Mouse (Mus musculus) midbrain, embryonic 15.5 days (tissue): ENCODE measurements around the gene Gpc6. TPM values are rescaled to one million over a fixed set of nuclear protein-coding genes. Genes with fewer than 3 reads are reported as not detected.

ENCODE experiments used
- ATAC-seq: fragments of 200-750 bp; cut with Nextera tagmentation; replicated peaks from 2 replicates; pipeline ENCODE4 v1.8.0; 2017; ENCODE audit warnings: moderate TSS enrichment
- H3K27ac ChIP-seq: fragments of 300-500 bp; sonication (generic); 2 replicates; pipeline ENCODE4 v1.5.1; 2015; ENCODE audit warnings: mild to moderate bottlenecking, inconsistent platforms
- H3K27me3 ChIP-seq: fragments of 300-500 bp; sonication (generic); replicated peaks from 2 replicates; pipeline ENCODE4 v1.6.1; 2015; ENCODE audit warnings: inconsistent platforms
- H3K36me3 ChIP-seq: fragments of 300-500 bp; sonication (generic); replicated peaks from 2 replicates; pipeline ENCODE4 v1.6.1; 2015; ENCODE audit warnings: inconsistent platforms
- H3K4me1 ChIP-seq: fragments of 300-500 bp; sonication (generic); 2 replicates; pipeline ENCODE4 v1.6.1; 2015; ENCODE audit warnings: inconsistent platforms
- H3K4me2 ChIP-seq: fragments of 300-500 bp; sonication (generic); 2 replicates; pipeline ENCODE4 v1.6.1; 2015; ENCODE audit warnings: inconsistent platforms, mild to moderate bottlenecking, moderate library complexity
- H3K4me3 ChIP-seq: fragments of 300-500 bp; sonication (generic); 2 replicates; pipeline ENCODE4 v1.5.1; 2015; ENCODE audit warnings: mild to moderate bottlenecking, inconsistent platforms
- H3K9ac ChIP-seq: fragments of 300-500 bp; sonication (generic); 2 replicates; pipeline ENCODE4 v1.6.1; 2015; ENCODE audit warnings: mild to moderate bottlenecking, inconsistent platforms
- H3K9me3 ChIP-seq: fragments of 300-500 bp; sonication (generic); 2 replicates; pipeline ENCODE4 v1.6.1; 2016; ENCODE audit warnings: inconsistent platforms
- WGBS: fragments of 180-500 bp; shearing (Covaris S2); methylation state at CpG from one replicate; pipeline ENCODE4 v1.1.7; 2015; ENCODE audit warnings: mixed read lengths; 5-methylcytosine and 5-hydroxymethylcytosine counted together
- polyA plus RNA-seq: library from polyadenylated mRNA; unstranded; fragments of >200 nt; fragmentation: Nextera tagmentation; extraction: Ambion mirVana; gene quantifications from 2 replicates; pipeline ENCODE4 v1.2.1, GENCODE M21; 2015

The Gpc6 gene
- polyA plus RNA-seq, 1 experiment from 2014 or later = 21.1 TPM

DNA sequence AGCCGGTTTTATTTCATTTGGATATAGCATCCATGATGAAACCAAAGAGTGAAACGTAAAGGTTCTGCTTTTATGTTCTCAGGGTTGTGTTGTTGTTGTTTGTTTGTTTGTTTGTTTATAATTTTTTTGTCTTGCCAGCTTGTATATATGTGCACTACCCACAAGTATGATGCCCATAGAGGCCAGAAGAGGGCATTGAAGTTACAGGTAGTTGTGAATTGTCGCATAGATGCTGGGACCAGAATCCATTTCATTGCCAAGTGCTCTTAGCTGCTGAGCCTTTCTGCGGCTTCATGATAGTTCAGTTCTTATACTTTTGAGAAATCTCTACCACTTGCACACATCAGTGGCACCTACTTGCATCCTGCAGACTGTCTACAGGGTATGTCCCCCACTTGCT, 758.0 kb downstream of the Gpc6 start:
- H3K27ac ChIP-seq = no peak overlapping the region
- no peaks in the 10 kb centered on the region for H3K27me3 ChIP-seq
- no peak for ATAC-seq
- no peaks in the 10 kb centered on the region for H3K9me3 ChIP-seq
- no peak overlapping the region for H3K4me2 ChIP-seq
- no peak overlapping the region for H3K9ac ChIP-seq
- no peak overlapping the region for H3K4me3 ChIP-seq
- WGBS = 89% methylated on average over 4 of the region's 4 CpGs
- no peaks in the 10 kb centered on the region for H3K36me3 ChIP-seq
- no peaks in the 10 kb centered on the region for H3K4me1 ChIP-seq

- no peaks in the 10 kb centered on the region for H3K36me3 ChIP-seq
- H3K4me2 ChIP-seq = no peak overlapping the region
- H3K4me1 ChIP-seq = no peaks in the 10 kb centered on the region
- 94% methylated on average over 6 of the region's 6 CpGs for WGBS
- H3K27me3 ChIP-seq = no peaks in the 10 kb centered on the region
- no peak for ATAC-seq
- H3K9me3 ChIP-seq = no peaks in the 10 kb centered on the region
- H3K9ac ChIP-seq = no peak overlapping the region
- no peak overlapping the region for H3K4me3 ChIP-seq
- no peak overlapping the region for H3K27ac ChIP-seq
Observed at GRCm38 (mm10) chr14:117689848-117690247, 764.7 kb downstream of the Gpc6 start.

DNA sequence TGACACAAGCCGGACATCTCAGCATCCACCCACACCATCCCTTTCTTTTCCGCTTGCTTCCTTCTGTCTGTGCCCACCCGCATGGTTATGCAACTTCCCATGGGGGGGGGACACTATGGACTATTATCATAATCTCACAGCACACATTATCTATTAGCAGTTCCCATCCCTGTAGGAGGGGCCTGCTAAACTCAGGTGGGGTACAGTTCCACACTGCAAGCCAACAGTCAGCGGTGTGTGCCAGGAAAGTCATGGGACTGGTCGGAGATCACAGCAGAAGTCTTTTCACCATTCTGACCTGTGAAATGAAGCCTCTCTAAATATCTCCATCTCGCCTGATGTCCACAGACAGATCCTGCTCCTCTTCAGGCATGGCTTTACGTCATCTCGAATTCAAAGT, 770.5 kb downstream of the Gpc6 start:
- Histone ChIP-seq H3K27ac (no peak overlapping the region), H3K4me1 (no peaks in the 10 kb centered on the region), H3K9ac (no peak overlapping the region), H3K4me3 (no peak overlapping the region), H3K9me3 (no peaks in the 10 kb centered on the region), H3K4me2 (no peak overlapping the region), H3K27me3 (no peaks in the 10 kb centered on the region), H3K36me3 (no peaks in the 10 kb centered on the region)
- 0 out of 2 replicates have a peak, but pooled peaks have one; percentile 50 for ATAC-seq
- 82% methylated on average over 8 of the region's 8 CpGs for WGBS

GRCm38 (mm10) chr14:117700670-117701280, 775.7 kb downstream of the Gpc6 start:
- Histone ChIP-seq H3K27ac (no peak overlapping the region), H3K4me1 (no peaks in the 10 kb centered on the region), H3K36me3 (no peaks in the 10 kb centered on the region), H3K9me3 (no peaks in the 10 kb centered on the region), H3K4me3 (no peak overlapping the region), H3K9ac (no peak overlapping the region), H3K4me2 (no peak overlapping the region), H3K27me3 (no peaks in the 10 kb centered on the region)
- no peak for ATAC-seq
- 35% methylated on average over 10 of the region's 10 CpGs for WGBS

DNA sequence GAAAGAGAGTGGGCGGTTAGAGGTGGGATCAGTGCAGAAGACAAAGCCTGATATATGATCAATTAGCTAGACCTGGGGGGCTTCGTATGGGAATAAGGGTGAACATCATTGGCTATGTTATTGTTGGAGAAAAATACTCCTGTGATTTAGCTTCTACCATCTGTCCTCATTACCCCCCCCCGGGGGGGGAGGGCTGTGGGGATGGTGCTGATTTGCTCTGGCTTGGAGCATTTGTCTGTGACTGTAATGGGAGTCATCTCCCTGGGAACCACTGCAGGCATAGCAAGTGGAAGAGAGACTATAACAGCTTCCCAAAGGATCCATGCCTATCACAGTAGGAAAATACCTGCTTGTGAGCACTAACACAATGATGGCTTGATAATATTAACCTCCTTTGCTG, 783.7 kb downstream of the Gpc6 start:
- Histone ChIP-seq H3K9me3 (no peaks in the 10 kb centered on the region), H3K4me1 (no peaks in the 10 kb centered on the region), H3K4me3 (no peak overlapping the region), H3K4me2 (no peak overlapping the region), H3K36me3 (no peaks in the 10 kb centered on the region), H3K27me3 (no peaks in the 10 kb centered on the region), H3K27ac (no peak overlapping the region), H3K9ac (no peak overlapping the region)
- WGBS = 82% methylated on average over 3 of the region's 3 CpGs
- no peak for ATAC-seq

GRCm38 (mm10) chr14:117710463-117710911, 785.4 kb downstream of the Gpc6 start:
- Histone ChIP-seq H3K9me3 (no peaks in the 10 kb centered on the region), H3K27ac (no peak overlapping the region), H3K36me3 (no peaks in the 10 kb centered on the region), H3K9ac (no peak overlapping the region), H3K4me3 (no peak overlapping the region), H3K4me1 (no peaks in the 10 kb centered on the region), H3K4me2 (no peak overlapping the region), H3K27me3 (no peaks in the 10 kb centered on the region)
- peak; percentile 53; the same call in 1 of the 2 replicates for ATAC-seq
- 71% methylated on average over 10 of the region's 10 CpGs for WGBS

DNA sequence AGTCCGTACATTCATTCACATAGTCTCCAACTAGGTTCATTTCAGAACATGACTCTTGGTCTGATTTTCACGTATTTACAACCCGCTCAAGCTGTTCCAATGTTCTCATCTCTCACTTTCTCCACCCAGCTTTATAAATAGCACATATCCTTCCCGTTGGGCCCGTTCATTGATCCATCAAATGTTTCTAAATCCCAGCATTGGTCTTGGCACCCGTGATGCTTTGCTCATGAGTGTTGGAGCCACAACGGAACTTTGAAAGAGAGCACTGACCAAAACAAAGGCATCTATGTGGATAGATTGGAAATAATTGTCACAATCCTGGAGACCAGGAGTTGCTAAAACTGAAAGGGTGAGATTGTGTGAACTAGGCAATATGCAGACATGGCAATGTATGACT, 787.2 kb downstream of the Gpc6 start:
- WGBS = 95% methylated on average over 7 of the region's 7 CpGs
- H3K36me3 ChIP-seq = no peaks in the 10 kb centered on the region
- H3K9me3 ChIP-seq = no peaks in the 10 kb centered on the region
- no peak overlapping the region for H3K4me3 ChIP-seq
- no peak overlapping the region for H3K27ac ChIP-seq
- H3K4me2 ChIP-seq = no peak overlapping the region
- no peaks in the 10 kb centered on the region for H3K4me1 ChIP-seq
- no peak for ATAC-seq
- no peak overlapping the region for H3K9ac ChIP-seq
- H3K27me3 ChIP-seq = no peaks in the 10 kb centered on the region

- H3K9ac ChIP-seq = no peak overlapping the region
- no peak overlapping the region for H3K4me2 ChIP-seq
- H3K36me3 ChIP-seq = no peaks in the 10 kb centered on the region
- WGBS = 78% methylated on average over 8 of the region's 8 CpGs
- H3K4me1 ChIP-seq = no peaks in the 10 kb centered on the region
- no peaks in the 10 kb centered on the region for H3K9me3 ChIP-seq
- no peak for ATAC-seq
- H3K27me3 ChIP-seq = no peaks in the 10 kb centered on the region
- H3K4me3 ChIP-seq = no peak overlapping the region
- H3K27ac ChIP-seq = no peak overlapping the region
Observed at GRCm38 (mm10) chr14:117714165-117714564, 789.0 kb downstream of the Gpc6 start.

GRCm38 (mm10) chr14:117716305-117716704, 791.2 kb downstream of the Gpc6 start:
- H3K27me3 ChIP-seq = no peaks in the 10 kb centered on the region
- H3K4me3 ChIP-seq = no peak overlapping the region
- H3K9me3 ChIP-seq = no peaks in the 10 kb centered on the region
- H3K4me2 ChIP-seq = no peak overlapping the region
- no peaks in the 10 kb centered on the region for H3K4me1 ChIP-seq
- ATAC-seq = no peak
- H3K36me3 ChIP-seq = no peaks in the 10 kb centered on the region
- H3K9ac ChIP-seq = no peak overlapping the region
- 98% methylated on average over 3 of the region's 3 CpGs for WGBS
- H3K27ac ChIP-seq = no peak overlapping the region

DNA sequence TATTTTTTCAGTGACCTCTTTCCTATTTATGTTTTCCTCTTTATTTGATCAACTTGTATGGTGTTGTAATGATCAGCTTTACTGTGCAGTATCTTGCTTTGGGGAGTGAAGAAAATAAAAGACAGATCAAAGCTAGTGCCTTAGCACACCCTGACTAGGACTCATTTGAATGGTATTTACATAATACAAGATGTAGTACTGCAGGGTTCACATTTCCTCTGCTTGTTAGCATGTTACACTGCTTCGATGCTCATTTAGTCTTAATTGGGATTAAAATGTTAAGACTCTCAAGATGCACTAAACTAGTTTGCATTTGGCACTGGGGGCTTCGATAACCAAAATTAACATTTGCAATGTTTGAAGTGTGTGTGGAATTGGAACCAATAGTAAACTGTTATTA, 803.6 kb downstream of the Gpc6 start:
- Histone ChIP-seq H3K4me3 (no peak overlapping the region), H3K36me3 (no peaks in the 10 kb centered on the region), H3K27me3 (no peaks in the 10 kb centered on the region), H3K4me1 (no peaks in the 10 kb centered on the region), H3K9ac (no peak overlapping the region), H3K4me2 (no peak overlapping the region), H3K27ac (no peak overlapping the region), H3K9me3 (no peaks in the 10 kb centered on the region)
- no peak for ATAC-seq
- 65% methylated on average over 2 of the region's 2 CpGs for WGBS

DNA sequence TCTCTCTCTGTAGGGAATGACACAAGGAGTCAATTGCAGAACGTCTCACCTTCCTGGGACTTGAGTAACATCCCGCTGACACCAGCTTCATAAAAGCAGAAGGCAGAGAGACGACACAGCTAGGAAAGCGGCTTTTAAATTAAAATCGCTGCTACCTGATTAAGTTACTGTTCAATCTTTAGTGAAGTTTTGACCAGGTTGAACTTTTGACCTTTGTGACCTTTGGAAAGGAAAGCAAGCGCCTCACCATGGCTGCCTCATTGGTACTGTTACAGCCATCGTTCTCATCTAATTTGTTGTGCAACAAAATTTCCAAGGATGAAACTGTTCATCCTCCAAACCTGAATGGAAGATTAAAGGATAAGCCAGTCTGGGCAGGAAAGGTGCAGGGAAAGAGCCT, 830.1 kb downstream of the Gpc6 start:
- Histone ChIP-seq H3K27ac (no peak overlapping the region), H3K9ac (no peak overlapping the region), H3K4me1 (0 out of 2 replicates have a peak, but pooled peaks cover 4% of the 10 kb centered on the region), H3K9me3 (no peaks in the 10 kb centered on the region), H3K4me3 (no peak overlapping the region), H3K36me3 (no peaks in the 10 kb centered on the region), H3K27me3 (no peaks in the 10 kb centered on the region), H3K4me2 (no peak overlapping the region)
- ATAC-seq = no peak
- WGBS = 79% methylated on average over 7 of the region's 7 CpGs

DNA sequence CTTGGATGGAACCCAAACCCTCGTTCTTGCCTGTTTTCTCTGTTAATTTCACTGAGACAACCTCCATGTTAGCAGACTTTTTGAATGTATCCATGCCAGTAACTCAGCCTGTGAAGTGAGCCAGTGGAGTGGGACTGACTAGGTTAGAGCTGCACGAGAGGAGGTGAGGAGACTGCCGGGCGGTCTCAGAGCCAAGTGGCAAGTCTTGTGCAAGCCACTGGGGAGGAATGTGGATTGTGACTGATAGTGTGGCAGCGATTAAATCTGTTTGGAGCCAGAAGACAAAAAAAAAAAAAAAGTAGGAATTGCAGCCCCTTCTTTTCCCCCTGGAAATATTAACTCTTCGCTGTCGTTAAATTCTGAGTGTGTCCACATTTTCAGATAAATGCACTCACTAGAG, 831.4 kb downstream of the Gpc6 start:
- no peak for ATAC-seq
- Histone ChIP-seq H3K9me3 (no peaks in the 10 kb centered on the region), H3K4me3 (no peak overlapping the region), H3K4me1 (0 out of 2 replicates have a peak, but pooled peaks cover 4% of the 10 kb centered on the region), H3K36me3 (no peaks in the 10 kb centered on the region), H3K27ac (no peak overlapping the region), H3K27me3 (no peaks in the 10 kb centered on the region), H3K4me2 (no peak overlapping the region), H3K9ac (no peak overlapping the region)
- WGBS = 88% methylated on average over 7 of the region's 7 CpGs

- Histone ChIP-seq H3K36me3 (no peaks in the 10 kb centered on the region), H3K4me1 (0 out of 2 replicates have a peak, but pooled peaks cover 4% of the 10 kb centered on the region), H3K4me3 (no peak overlapping the region), H3K27me3 (no peaks in the 10 kb centered on the region), H3K9ac (no peak overlapping the region), H3K27ac (no peak overlapping the region), H3K9me3 (no peaks in the 10 kb centered on the region), H3K4me2 (no peak overlapping the region)
- peak; percentile 63; the same call in 1 of the 2 replicates for ATAC-seq
- 35% methylated on average over 6 of the region's 6 CpGs for WGBS
Observed at GRCm38 (mm10) chr14:117757790-117758358, 832.8 kb downstream of the Gpc6 start.
